Mouse (Mus musculus) adrenal gland, postnatal 14 days (tissue): Measurements from ENCODE around the gene Ccdc40. TPM values are rescaled to one million over a fixed set of nuclear protein-coding genes. Genes with fewer than 3 reads are reported as not detected.
"Not testable (repeated sequence)": the region's sequence is repeated elsewhere in the genome, so short reads cannot be mapped to it uniquely, and the experiment has no call there.

Experiments used
- DNase-seq: peaks from one replicate; pipeline ENCODE4 v3.0.0; 2021; ENCODE audit warnings: mixed read lengths
- total RNA-seq: library from RNA; stranded (reverse); gene quantifications from 2 replicates; pipeline ENCODE4 v1.2.3, GENCODE M21; 2021

Gene Ccdc40
- total RNA-seq, 1 experiment from 2014 or later = 0.44 TPM

DNA sequence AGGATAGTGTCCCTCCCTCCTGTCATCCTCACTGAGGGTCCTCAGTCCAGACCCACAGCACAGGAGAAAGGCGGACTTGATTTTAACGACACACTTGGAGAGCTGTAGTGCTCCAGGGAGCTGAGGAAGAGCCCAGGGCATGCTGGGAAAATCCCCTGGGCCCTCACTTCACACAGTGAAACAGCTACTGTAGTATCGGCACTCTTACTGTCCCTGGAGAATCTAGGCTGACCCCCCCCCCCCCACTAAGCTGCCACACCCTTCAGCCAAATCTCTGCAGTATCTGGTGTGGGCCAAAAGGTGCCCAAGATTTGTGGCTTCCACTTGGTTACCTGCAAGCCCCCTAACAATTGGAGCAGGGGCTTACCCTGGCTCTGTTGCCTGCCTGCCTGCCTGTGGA is 8.6 kb downstream of the Ccdc40 start:
- no peak for DNase-seq

DNA sequence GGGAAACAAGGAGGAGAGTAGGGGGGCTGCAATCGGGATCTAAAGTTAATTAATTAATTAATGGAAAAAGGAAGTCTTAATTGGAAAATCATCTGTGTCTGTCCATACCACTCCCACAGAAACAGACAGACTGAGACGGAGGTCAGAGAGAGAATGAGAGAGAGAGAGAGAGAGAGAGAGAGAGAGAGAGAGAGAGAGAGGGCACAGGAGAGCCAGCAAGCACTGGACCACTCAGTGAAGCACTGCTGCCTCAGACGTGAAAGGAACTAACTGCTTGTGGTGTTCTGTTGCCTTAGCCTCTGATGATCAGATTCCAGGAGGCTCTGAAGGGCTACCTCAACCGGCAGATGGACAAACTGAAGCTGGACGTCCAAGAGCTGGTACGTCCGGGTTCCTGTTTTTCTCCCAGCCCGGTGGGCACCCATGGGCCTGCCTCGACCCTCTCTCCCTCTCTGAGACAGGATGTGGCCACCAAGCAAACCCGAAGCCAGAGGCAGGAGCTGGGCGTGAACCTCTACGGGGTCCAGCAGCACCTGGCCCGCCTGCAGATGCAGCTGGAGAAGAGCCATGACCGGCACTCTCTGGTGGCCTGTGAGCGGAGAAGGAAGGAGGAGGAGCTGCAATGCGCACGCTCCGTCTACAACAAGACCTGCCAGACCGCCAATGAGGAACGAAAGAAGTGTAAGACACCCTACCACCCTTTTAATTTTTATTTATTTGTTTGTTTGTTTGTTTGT is 9.4 kb downstream of the Ccdc40 start:
- peak; percentile 66 for DNase-seq

DNA sequence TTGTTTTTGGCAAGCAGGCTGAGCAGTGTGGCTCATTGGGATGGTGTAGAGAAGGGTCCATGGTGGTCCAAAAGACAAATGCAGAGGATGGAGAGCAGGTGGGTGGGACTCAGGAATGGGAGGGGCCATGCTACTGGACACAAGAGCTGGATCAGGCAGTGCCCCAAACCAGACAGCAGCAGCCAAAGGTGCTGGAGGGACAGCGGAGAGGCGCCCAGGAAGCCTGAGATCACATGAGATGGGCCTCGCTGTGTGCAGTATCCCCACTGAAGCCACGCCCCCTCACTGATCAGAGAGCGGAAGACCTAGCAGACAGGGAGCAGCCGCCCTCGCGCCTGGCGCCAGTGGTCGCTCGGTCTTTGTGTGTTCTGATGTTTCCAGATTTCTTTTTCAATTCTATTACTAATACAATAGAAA is 9.9 kb downstream of the Ccdc40 start:
- DNase-seq = peak; percentile 74

DNA sequence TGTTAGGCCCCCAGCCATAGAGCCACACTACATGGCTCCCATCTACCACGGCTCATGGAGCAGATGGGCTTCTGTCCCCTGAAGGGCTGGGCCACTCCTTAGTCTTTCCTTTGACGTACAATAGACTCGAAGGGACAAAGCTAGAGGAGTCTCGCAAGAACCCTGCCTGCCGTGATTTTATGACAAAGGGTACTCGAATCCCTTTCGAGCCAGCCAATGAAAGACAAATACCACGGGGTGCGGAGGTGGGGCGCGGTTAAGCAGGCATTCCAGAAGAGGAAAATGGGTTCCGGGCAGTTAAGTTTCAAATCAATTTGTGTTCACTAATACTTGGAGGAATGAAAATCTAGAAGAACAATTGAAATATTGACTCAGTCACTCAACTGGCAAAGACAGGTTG is 11.1 kb downstream of the Ccdc40 start:
- no peak for DNase-seq

DNA sequence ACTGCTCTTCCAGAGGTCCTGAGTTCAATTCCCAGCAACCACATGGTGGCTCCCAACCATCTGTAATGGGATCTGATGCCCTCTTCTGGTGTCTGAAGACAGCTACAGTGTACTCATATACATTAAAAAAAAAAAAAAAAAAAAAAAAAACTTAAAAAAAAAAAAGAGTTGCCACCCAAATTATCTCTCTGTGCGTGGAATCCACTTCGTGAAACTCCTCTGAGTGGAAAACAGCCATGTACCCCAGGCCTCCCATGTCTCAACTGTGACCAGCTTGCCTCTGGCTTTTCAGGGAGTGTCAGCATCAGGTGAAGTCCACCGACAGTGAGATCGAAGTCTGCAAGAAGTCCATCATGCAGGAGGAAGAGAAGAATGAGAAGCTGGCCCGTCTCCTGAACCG is 17.2 kb downstream of the Ccdc40 start:
- not testable (repeated sequence) for DNase-seq

DNA sequence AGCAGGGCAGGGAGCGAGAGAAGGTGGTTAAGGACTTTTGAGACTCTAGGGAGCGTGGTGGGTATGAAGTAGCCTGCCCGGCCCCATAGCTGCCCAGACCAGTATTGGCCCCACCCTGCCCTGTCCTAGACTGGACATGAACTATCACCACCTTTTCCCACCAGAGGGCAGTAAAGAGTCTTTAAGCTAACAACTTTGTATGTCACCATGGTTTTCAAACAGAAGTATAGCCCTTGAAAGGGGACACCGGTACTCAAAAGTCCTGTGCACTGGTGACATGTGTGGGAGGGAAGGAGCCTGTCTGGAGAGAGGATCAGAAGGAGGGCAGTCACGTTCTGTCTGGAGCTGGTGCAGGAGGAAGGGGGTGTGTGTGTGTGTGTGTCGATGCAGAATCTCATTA is 20.6 kb downstream of the Ccdc40 start:
- DNase-seq = peak; percentile 80

DNA sequence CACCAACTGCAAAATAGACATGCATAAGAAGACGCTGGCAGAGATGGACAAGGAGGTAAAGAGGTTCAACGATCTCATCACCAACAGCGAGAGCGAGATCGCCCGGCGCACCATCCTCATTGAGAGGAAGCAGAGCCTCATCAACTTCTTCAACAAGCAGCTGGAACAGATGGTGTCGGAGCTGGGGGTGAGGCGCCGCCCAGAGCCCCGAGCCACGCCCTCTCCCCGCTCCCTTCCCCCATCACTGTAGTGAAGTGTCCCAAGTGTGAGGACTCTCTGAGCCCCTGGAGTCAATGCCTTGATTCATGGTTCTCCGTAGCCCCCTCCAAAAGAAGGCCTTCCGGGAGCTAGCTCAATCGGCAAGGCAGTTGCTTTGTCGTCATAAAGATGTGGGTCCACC is 22.6 kb downstream of the Ccdc40 start:
- DNase-seq = no peak

DNA sequence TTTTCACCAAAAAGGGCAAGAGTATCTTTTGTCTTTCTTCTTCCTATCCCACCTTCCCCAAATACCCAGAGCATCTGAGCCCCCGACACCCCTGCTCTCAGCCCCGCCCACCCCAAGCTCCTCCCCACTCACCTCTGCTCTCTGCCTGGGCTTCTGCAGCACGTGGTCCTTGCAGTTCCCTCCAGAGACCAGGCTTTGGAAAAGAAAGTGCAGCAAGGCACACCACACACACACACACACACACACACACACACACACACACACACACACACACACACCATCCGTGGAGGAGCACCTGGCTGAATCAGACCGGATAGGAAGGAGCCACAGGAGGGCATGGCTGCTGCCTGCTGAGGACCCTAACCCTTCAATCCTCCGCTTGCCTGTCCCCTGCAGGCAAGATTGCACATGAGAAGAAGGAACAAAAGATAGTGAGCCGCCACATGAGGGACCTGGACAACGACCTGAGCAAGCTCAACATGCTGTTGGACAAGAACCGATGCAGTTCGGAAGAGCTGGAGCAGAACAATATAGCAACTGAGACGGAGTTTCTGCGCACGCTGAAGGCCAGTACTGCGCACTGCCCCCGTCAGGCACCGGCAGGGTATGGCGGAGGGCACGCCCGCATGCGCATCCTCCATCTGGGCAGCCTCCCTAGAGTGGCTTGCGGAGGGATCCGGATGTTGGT is 24.6 kb downstream of the Ccdc40 start:
- peak; percentile 72 for DNase-seq

DNA sequence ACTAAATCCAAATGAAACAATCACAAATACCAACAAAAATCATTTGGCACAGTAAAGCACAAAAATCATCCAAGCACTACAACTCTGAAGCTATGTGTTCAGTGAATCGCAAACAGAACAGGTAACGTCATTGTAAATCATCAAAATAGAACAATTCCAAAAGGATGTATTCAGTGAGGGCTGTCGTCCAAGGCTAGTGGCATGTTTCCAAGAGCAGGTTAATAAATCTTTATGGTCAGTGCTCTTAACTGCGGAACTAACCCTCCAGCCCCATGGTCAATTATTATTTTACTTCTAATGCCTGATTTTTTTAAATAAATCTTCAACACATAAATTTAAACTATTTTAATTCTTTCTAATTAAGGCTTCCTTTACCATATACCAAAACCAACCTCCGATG is 28.2 kb downstream of the Ccdc40 start:
- DNase-seq = not testable (repeated sequence)

DNA sequence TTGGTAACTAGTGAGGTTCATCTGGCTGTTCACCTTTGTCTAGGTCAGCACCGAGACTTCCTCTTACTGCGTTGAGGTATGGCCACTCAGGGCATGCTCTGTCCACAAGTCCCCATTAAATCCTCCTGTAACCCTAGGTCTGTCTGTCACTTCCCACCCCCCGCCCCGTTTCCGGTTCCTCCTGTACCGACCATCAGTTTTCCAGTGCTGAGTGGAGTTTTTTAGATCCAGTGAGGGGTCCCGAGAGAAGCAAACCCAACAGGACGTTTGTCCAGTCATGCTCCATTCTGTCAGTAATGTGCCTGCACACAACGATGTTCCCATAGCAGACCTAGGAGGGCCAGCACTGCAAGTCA is 29.8 kb downstream of the Ccdc40 start:
- no peak for DNase-seq

DNA sequence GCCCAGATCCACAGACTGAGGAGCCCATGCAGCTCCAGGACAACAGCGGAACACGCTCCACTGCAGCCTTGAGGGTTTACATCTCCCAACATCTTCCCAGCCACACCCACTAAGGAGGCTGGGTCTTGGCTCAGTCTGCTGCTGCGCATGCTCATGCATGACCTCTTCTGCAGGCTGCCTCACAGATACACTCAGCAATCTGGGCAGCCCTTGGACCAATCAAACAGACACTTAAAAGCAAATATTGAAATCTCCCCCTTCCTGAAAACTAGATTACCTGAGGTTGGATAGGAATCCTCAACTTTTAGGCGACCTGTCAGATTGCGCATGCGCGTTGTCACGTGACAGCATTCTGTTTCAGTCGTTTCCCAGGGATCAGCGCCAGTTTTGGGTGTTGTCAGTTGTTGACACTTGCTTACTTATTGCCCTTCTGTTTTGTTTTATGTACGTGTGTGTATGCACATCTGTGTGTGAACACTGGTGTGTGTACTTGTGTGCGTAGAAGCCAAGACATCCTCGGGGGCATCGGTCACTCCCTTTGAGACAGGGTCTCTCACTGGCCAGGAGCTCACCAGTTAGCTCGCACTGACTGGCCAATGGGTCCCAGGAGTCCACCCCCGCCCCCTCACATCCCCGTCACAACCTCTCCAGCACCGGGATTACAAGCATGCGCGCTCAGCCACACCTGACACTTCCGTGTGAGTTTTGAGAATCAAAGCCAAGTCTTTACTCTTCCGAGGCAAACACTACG is 30.4 kb downstream of the Ccdc40 start:
- peak; percentile 78 for DNase-seq

DNA sequence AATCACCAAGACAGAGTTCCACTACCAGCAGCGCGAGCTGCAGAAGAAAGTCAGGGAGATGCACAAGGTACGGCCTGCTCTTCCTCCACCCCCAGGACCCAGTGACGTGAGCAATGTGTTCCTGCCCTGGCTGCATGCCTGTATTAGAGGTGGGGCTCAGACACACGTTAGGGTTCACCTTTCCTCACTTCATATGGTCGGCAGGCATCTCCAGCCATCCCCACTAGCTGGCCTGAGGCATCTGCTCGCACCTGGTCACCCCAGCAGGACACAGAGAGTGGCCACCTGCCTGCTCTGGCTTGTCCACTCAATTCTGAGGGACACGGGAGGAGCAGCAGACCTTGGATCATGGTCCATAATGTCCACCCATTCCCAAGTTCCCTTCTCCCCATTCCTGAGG is 31.6 kb downstream of the Ccdc40 start:
- DNase-seq = no peak

DNA sequence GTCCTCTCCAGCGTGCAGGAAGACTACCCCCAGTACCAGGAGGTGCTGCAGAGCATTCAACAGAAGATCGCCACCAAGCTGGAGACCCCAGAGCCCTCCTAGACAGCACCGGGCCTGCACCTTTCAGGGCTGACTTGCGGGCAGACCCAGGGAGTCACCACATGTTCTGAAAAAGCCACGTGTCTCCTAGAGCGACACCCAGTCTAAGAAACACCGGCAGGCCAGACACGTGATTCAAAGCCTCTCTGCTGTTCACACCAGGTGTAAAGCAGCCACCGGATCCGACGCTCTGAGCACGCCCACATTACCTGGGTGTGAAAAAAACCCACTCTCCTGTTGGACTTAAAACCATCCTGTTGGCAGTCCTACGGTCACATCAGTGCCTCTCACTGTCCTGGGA is 36.0 kb downstream of the Ccdc40 start:
- no peak for DNase-seq

DNA sequence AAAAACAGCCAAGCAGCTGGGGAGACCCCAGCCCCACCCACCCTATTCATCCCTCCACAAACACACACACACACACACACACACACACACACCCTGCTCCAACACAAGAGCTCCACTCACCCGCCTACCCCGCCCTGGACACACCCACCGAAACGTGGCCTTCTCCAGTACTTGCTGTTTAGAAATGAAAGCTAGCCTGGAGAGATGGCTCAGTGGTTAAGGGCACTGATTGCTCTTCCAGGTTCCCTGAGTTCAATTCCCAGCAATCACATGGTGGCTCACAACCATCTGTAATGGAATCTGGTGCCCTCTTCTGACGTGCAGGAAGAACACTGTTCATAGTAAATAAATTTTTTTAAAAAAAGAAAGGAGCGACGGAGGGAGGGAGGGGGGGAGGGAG is 37.4 kb downstream of the Ccdc40 start:
- DNase-seq = no peak

DNA sequence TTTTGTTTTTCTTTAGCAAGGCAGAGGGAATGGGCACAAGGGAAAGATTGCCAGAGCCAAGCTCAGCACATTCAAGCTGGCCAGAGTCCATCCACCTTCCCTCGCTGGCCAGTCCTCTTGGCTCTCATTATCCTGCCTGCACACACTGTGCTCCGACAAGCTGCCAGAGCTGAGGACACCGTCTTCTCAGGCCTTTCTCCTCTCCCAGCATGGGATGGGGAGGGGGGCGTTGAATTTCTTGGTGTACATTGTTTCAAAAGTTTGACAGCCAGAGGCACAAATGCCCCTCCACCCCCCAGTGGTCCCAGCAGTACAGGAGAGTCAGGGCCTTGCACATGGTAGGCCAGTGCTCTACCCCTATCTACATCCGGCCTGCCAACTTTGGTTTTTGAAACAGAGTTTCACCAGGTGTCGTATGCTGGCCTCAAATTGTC is 38.9 kb downstream of the Ccdc40 start:
- DNase-seq = peak; percentile 61

DNA sequence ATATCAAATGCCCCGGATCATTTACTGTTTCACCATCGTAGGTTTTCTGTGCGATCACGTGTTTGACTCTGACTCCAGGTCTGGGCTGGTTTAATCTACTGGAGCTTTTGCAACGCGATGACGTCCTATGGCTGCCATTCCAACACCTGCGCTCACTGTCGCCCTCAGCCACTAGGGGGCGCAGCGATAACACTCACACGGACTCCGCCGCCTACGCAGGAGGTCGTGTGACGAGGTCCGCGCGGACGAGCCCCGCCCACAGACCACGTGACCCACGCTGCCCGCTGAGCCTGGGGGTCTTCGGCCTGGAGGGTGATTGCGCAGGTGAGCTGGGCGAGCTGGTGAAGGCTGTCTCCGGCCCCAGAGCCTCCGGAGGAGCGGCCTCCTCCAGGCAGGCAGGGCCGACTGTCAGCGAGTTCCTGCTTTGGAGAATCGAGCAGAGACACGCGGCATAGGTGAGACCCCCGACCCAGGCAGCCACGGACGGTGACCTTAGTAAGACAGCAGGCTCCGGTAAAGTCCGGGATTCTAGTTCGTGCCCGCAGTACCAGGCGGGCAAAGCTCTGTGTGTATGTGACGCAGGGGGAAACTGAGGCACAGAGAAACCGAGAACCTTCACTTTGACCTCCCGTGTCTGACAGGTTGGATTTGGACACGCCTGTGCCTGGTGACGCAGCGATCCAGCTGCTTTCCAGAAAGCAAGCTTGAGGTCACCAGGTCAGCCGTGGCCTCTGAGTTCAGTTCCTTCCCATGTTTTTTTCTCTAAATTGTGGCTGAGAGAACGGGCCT is 39.6 kb downstream of the Ccdc40 start, which contains the start of gene Gaa:
TSS of gene Gaa (plus strand) at position 120 of the 789 bp plus-strand sequence.
- peak; percentile 97 for DNase-seq

DNA sequence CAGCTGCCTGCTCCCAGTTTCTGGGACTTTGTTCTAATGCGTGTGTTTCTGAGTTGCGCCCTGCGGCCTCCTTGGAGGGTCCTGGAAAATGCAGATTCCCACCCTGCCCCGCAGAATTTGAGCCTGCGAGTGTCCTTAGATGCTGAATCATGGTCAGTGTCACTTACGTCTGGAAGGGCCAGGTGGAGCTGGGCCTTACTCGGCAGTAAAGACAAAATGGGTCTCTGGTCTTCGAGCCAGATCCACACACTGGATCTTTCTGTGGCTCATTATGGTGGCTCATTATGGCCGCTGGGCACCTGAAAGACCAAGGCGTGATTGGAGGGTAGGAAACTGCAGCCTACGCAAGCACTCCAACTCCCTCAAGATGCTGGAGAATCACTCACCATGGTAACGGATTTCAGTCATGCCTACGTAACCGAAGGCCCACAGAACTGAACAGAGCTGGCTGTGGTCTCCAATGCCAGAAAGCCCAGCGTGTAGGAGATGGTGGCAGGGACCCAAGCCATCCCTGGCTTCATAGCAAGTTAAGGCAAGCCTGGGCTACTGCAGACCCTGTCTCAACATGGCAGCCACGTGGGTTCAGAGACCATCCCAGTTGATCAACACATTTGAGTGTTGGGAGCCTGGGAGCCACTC is 40.3 kb downstream of the Ccdc40 start:
- no peak for DNase-seq

DNA sequence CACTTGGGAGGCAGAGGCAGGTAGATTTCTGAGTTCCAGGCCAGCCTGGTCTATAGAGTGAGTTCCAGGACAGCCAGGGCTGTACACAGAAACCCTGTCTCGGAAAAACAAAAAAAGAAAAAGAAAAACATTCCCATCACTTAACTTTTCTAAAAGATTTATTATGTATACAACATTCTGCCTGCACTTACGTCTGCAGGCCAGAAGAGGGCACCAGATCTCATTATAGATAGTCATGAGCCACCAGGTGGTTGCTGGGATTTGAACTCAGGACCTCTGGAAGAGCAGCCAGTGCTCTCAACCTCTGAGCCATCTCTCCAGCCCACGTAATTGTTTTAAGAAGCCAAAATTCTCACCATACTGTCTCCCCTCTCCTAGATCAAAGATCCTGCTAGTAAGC is 44.1 kb downstream of the Ccdc40 start:
- not testable (repeated sequence) for DNase-seq

DNA sequence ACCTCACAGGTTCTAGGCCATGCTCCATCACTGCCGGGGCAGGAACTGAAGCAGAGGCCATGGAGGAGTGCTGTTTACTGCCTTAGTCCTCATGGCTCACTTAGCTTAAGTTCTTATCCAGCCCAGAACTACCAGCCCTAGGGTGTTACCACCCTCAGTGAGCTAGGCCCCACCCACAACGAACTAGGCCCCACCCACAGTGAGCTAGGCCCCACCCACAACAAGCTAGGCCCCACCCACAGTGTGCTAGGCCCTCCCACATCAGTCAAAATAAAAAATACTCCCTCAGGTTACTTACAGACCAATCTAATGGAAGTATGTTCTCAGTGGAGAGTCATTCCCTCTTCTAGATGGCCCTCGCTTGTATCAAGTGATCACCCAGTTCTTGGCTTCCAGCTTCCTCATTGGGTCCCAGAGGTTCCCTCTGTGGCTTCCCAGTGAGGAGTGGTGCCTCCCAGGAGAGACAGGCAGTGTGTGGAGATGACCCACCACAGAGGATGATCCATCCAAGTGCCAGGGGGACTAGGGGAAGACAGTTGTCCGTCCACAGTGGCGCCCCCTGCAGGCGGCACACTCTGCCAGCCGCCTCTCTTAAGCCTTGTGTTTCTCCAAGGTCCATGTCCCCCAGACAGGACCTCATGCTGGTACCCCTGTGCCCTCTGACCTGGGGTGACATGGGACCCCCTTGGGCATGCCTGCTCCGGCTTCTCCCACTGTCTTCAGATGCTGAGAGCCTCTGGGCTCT is 45.0 kb downstream of the Ccdc40 start:
- no peak for DNase-seq

DNA sequence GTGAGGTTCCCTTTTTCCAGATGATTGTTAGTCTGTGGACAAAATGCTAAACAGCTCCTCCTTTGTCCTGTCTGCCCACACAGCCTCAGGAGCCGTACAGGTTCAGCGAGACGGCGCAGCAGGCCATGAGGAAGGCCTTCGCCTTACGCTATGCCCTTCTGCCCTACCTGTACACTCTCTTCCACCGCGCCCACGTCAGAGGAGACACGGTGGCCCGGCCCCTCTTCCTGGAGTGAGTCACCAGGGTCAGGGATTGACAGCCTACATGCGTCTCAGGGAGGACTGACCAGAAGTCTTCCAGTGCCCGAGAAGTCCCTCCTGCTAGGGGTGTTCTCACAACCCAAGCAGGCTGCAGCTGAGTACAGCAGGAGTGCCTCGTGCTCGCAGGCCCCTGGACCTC is 52.7 kb downstream of the Ccdc40 start:
- DNase-seq = no peak
